Mouse (Mus musculus): ENCODE measurements at regions not wholly inside any gene's neighbourhood (a gene's known extent, or its start where the extent isn't known, plus 50 kb on each side); places are given as distances from the start of the nearest gene placed in this dataset.

GRCm38 (mm10) chr14:76260628-76261293, 150.1 kb downstream of the Nufip1 start:
- TF ChIP-seq CTCF (IDR thresholded peaks at IDR 0.05) (no peak), EP300 (IDR thresholded peaks at IDR 0.05) (no peak)
